Mouse (Mus musculus) cerebellum, adult 2 months (tissue): ENCODE results near the gene Tom1.

Experiments used
- CTCF ChIP-seq: fragments of 200-500 bp; IDR thresholded peaks from 2 replicates; pipeline ENCODE4 v1.5.1; 2011; ENCODE audit warnings: low read depth, mild to moderate bottlenecking, control low read depth, low read length, moderate library complexity, borderline replicate concordance; ENCODE audit not compliant: insufficient read depth
- POLR2A ChIP-seq: fragments of 200-500 bp; IDR thresholded peaks from 2 replicates; pipeline ENCODE4 v1.6.1; 2011; ENCODE audit warnings: low read length, control low read depth, borderline replicate concordance; ENCODE audit not compliant: insufficient read depth

GRCm38 (mm10) chr8:74993475-74994451 is 39.7 kb upstream of the Tom1 start:
- TF ChIP-seq CTCF (no peak), POLR2A (peak; percentile 41; the same call in 1 of the 2 replicates)
